ENCODE assay signal across 8 mouse cellular contexts in the genomic region with DNA sequence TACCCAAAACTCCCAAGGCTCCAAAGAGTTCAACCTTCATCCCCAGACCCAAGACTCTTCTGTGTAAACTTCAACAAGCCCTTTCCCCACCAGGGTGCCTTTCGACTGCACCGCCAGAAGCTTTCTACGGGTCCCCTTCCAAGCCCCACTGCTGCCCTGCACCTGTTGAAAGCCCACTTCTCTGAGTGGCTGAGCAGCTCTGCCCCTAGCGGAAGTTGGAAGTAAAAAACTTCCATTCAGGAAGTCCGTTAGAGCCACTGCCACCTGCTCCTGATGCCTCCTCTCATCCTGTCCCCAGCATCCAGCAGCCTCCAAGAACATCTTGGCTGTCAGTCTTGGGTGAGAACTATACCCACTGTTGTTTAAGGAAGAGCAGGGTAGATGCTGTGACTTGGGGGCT. TPM values are rescaled to one million over a fixed set of nuclear protein-coding genes. Genes with fewer than 3 reads are reported as not detected.
DNase-seq lines count a peak whose midpoint lies in the region; ATAC-seq and TF ChIP-seq lines count a peak whose summit lies in the region.

TSS of gene Wscd1 (plus strand) at position 250 of the 400 bp plus-strand sequence.

- H3K9me3 ChIP-seq in G1E (replicated peaks): peaks cover 70% of the 10 kb centered on the region
- no peaks in the 10 kb centered on the region for H3K9me3 ChIP-seq in kidney, postnatal 0 days (replicated peaks; ENCODE audit: low read length)
- no peaks in the 10 kb centered on the region for H3K9me3 ChIP-seq in lung, postnatal 0 days (ENCODE audit: low read length)

- peak within 1 kb of the TSS; percentile 67 for H3K4me3 ChIP-seq in heart, adult 2 months
- peak within 1 kb of the TSS; percentile 28; the same call in 1 of the 2 replicates for H3K4me3 ChIP-seq in G1E (ENCODE audit: low read depth, low read length)
- H3K4me3 ChIP-seq in embryonic fibroblast, embryonic 13.5 days (ENCODE audit: insufficient read depth, low read length): peak within 1 kb of the TSS; percentile 24; the same call in 1 of the 2 replicates
- H3K4me3 ChIP-seq in kidney, postnatal 0 days (replicated peaks; ENCODE audit: low read depth, low read length): peak within 1 kb of the TSS; percentile 58
- H3K4me3 ChIP-seq in lung, postnatal 0 days (ENCODE audit: low read depth, low read length): peak within 1 kb of the TSS; percentile 41

- TF ChIP-seq CTCF in heart, adult 2 months (IDR thresholded peaks at IDR 0.05): peak; percentile 62
- TF ChIP-seq CTCF in G1E (IDR thresholded peaks at IDR 0.05; ENCODE audit: low read depth, low read length): no peak
- TF ChIP-seq CTCF in embryonic fibroblast, embryonic 13.5 days (IDR thresholded peaks at IDR 0.05; ENCODE audit: borderline replicate concordance, insufficient read depth, low read length): no peak
- TF ChIP-seq CTCF in kidney, postnatal 0 days (IDR thresholded peaks at IDR 0.05; ENCODE audit: low read depth): peak; percentile 69
- peak; percentile 60 for TF ChIP-seq CTCF in lung, postnatal 0 days (IDR thresholded peaks at IDR 0.05)

- H3K27ac ChIP-seq in heart, adult 2 months: peak within 1 kb of the TSS; percentile 86
- H3K27ac ChIP-seq in embryonic fibroblast, embryonic 13.5 days (ENCODE audit: insufficient read depth, low read length): no peak within 1 kb of the TSS
- H3K27ac ChIP-seq in kidney, postnatal 0 days: no peak within 1 kb of the TSS
- H3K27ac ChIP-seq in lung, postnatal 0 days (ENCODE audit: low read length): no peak within 1 kb of the TSS

- peaks cover 9% of the 10 kb centered on the region for H3K4me1 ChIP-seq in heart, adult 2 months (ENCODE audit: control insufficient read depth, insufficient read depth, low read length)
- no peaks in the 10 kb centered on the region for H3K4me1 ChIP-seq in G1E (ENCODE audit: insufficient read depth, low read depth, low read length)
- H3K4me1 ChIP-seq in embryonic fibroblast, embryonic 13.5 days (ENCODE audit: control insufficient read depth, insufficient read depth, low read length): no peaks in the 10 kb centered on the region
- H3K4me1 ChIP-seq in kidney, postnatal 0 days (replicated peaks; ENCODE audit: insufficient read depth, low read length): peaks cover 5% of the 10 kb centered on the region; the same call in 1 of the 2 replicates
- no peaks in the 10 kb centered on the region; the same call in 1 of the 2 replicates for H3K4me1 ChIP-seq in lung, postnatal 0 days (ENCODE audit: insufficient read depth, low read depth, low read length)

- DNase-seq in heart, adult 2 months: no peak
- no peak for DNase-seq in heart, postnatal 36 days
- no peak for DNase-seq in G1E (ENCODE audit: low spot score)
- DNase-seq in kidney, postnatal 0 days (ENCODE audit: low spot score): peak; percentile 61
- no peak for DNase-seq in lung, postnatal 0 days (ENCODE audit: low spot score)
- DNase-seq in thymus, postnatal 14 days: peak; percentile 82
- DNase-seq in gastrocnemius, adult 8-10 months (ENCODE audit: low spot score in 2 of 2): no peak

- no peak for TF ChIP-seq EP300 in heart, adult 2 months (IDR thresholded peaks at IDR 0.05; ENCODE audit: insufficient read depth, low read depth, low read length)
- no peak for TF ChIP-seq EP300 in lung, postnatal 0 days (IDR thresholded peaks at IDR 0.05)

- WGBS in heart, adult 2 months: 19% methylated on average over 5 of the region's 5 CpGs
- 16% methylated on average over 5 of the region's 5 CpGs for WGBS in kidney, postnatal 0 days
- 15% methylated on average over 5 of the region's 5 CpGs for WGBS in lung, postnatal 0 days

- peak within 1 kb of the TSS; percentile 67 for H3K9ac ChIP-seq in heart, adult 2 months (ENCODE audit: low read depth, low read length)
- H3K9ac ChIP-seq in kidney, postnatal 0 days (ENCODE audit: low read depth, low read length): peak within 1 kb of the TSS; percentile 59
- no peak within 1 kb of the TSS for H3K9ac ChIP-seq in lung, postnatal 0 days (replicated peaks; ENCODE audit: low read depth)

- H3K27me3 ChIP-seq in heart, adult 2 months (ENCODE audit: control insufficient read depth, insufficient read depth, low read length): peaks cover 3% of the 10 kb centered on the region; the same call in 1 of the 2 replicates
- H3K27me3 ChIP-seq in G1E (ENCODE audit: insufficient read depth, low read length): no peaks in the 10 kb centered on the region
- peaks cover 18% of the 10 kb centered on the region; the same call in 1 of the 2 replicates for H3K27me3 ChIP-seq in kidney, postnatal 0 days (ENCODE audit: insufficient read depth, low read length)
- peaks cover 19% of the 10 kb centered on the region; the same call in 1 of the 2 replicates for H3K27me3 ChIP-seq in lung, postnatal 0 days (replicated peaks; ENCODE audit: insufficient read depth, low read length)

- peak within 1 kb of the TSS; percentile 95 for H3K4me2 ChIP-seq in kidney, postnatal 0 days (ENCODE audit: low read length)
- peak within 1 kb of the TSS; percentile 60 for H3K4me2 ChIP-seq in lung, postnatal 0 days (replicated peaks; ENCODE audit: low read depth, low read length)

- no peaks in the 10 kb centered on the region for H3K79me2 ChIP-seq in heart, adult 2 months (replicated peaks; ENCODE audit: control insufficient read depth, insufficient read depth, low read length)

- H3K36me3 ChIP-seq in heart, adult 2 months (ENCODE audit: control insufficient read depth, insufficient read depth, low read length): no peaks in the 10 kb centered on the region
- no peaks in the 10 kb centered on the region for H3K36me3 ChIP-seq in G1E (replicated peaks)
- no peaks in the 10 kb centered on the region for H3K36me3 ChIP-seq in kidney, postnatal 0 days (ENCODE audit: insufficient read depth, low read length)
- no peaks in the 10 kb centered on the region for H3K36me3 ChIP-seq in lung, postnatal 0 days (ENCODE audit: insufficient read depth, low read length)

- ATAC-seq in G1E (ENCODE audit: extremely low read depth, insufficient number of reproducible peaks, low FRiP score, poor library complexity, severe bottlenecking): no peak
- no peak for ATAC-seq in kidney, postnatal 0 days (replicated peaks; ENCODE audit: low FRiP score, low read depth)
- no peak for ATAC-seq in lung, postnatal 0 days

- intact Hi-C loops in heart, adult 2 months (cut with DNase I): loop anchor here (2.0 to 10.0 kb wide), 4 partner anchors 25 to 245 kb away; no protein-coding TSS in a partner anchor
- intact Hi-C loops in heart, postnatal 36 days (cut with DNase I): loop anchor here (2.0 to 10.0 kb wide), 5 partner anchors 25 to 245 kb away; no protein-coding TSS in a partner anchor

- TF ChIP-seq POLR2A in heart, adult 2 months (IDR thresholded peaks at IDR 0.05; ENCODE audit: insufficient read depth, low read depth, low read length): no peak
- TF ChIP-seq POLR2A in embryonic fibroblast, embryonic 13.5 days (IDR thresholded peaks at IDR 0.05; ENCODE audit: low read depth, low read length): no peak

RNA-seq across cellular contexts. Expression of gene Wscd1, which starts in this region (rescaled TPM):
- 10 to 100 TPM in 1 of 2 experiments, 1 to 10 TPM in 1; 7.3 to 10.2 TPM for total RNA-seq in heart, adult 2 months (2021)
- 6.8 and 9.1 TPM in 2 replicates for polyA plus RNA-seq in heart, adult 2 months (2012; rRNA removed)
- total RNA-seq in heart, postnatal 36 days (2021): 10 to 100 TPM in 1 of 2 experiments, 1 to 10 TPM in 1; 8.0 to 12.0 TPM
- total RNA-seq in G1E (2014; fragmentation: Nextera tagmentation) (not detected in 2 replicates), G1E (2017) (0.33 TPM in 1 of 2 replicates, not detected in the other)
- polyA plus RNA-seq in G1E (2012): not detected in 2 replicates
- 0.23 TPM in 1 of 2 replicates, not detected in the other for polyA plus RNA-seq in embryonic fibroblast, embryonic 13.5 days (2011; ENCODE audit: insufficient read length, low read depth, missing spikeins)
- polyA plus RNA-seq in kidney, postnatal 0 days (2015; fragmentation: Nextera tagmentation; extraction: Ambion mirVana): 20.4 and 21.0 TPM in 2 replicates
- 14.6 and 15.4 TPM in 2 replicates for polyA plus RNA-seq in lung, postnatal 0 days (2015; fragmentation: Nextera tagmentation; extraction: Ambion mirVana)
- 1 to 10 TPM; 1.2 to 2.4 (median 2.2) TPM for total RNA-seq in gastrocnemius, adult 8-10 months (2022)

Comparison
In these comparisons a context has a peak if more than half of its experiments do, and no peak if none do; other contexts are left out.
1. DNase-seq: peak in kidney, postnatal 0 days (single experiment) and thymus, postnatal 14 days (single experiment); none in heart, adult 2 months (0 of 2), heart, postnatal 36 days (0 of 2), G1E (single experiment), lung, postnatal 0 days (single experiment) and gastrocnemius, adult 8-10 months (0 of 2).
2. CTCF ChIP-seq: peak in heart, adult 2 months (single experiment), kidney, postnatal 0 days (single experiment) and lung, postnatal 0 days (single experiment); none in G1E (single experiment) and embryonic fibroblast, embryonic 13.5 days (single experiment).
3. Peak in every context shown above with its lines, with median percentiles within 50 percentile points of each other: H3K4me3 ChIP-seq.